Mouse (Mus musculus): ENCODE results near the gene Mrps21. TPM values are rescaled to one million over a fixed set of nuclear protein-coding genes. Genes with fewer than 3 reads are reported as not detected.
A peak's percentile ranks its signal among the peaks of the same experiment; 100 is the strongest.
"Not testable (repeated sequence)": the region's sequence is repeated elsewhere in the genome, so short reads cannot be mapped to it uniquely, and the experiment has no call there.

Mrps21 gene
- polyA plus RNA-seq (2017; shearing (Covaris generic)) = 100 to 1,000 TPM; 296 to 307 TPM

DNA sequence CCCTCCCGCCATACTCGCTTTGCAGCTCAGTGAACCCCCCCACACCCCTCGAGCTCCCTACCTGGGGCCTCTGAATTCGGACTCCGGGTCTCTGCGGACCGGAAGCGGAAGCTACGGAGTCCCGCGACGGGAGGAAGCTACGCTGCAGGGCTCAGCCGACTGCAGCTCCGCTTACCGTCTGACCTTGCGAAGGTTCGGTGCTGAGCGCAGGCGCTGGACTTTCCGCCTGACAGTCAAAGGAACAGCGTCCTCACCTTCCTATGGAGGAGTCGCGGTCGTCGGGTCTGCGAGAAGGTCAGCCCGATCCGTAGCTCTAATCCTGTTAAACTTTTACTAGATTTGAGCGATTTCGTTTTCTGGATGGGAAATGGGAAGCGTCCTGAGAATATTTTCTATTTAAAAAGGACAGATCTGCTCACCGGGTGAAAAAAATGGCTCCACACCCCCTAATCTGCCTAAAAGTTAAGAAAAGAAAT is at the start of gene Mrps21:
TSS of gene Mrps21 (minus strand) at position 128 of the 476 bp plus-strand sequence.
- peak; percentile 94 for ATAC-seq

DNA sequence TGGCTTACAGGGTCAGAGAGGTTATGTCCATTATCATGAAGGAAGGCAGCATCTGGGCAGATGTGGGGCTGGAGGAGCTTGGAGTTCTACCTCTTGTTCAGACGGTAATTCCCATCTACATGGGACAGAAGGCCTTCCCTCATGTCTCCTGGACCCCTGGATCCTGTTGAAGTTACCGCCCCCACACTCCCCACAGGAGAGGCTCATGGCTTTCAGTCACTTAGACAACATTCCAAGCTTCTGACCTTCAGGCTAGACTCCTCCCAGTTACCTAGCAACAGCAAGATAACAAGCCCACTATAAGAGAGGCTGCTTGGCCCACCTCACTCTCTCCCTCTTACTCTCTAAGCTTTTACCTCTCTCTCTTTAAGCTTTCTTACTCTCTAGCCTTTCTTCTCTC is 49.2 kb upstream of the Mrps21 start:
- not testable (repeated sequence) for ATAC-seq

DNA sequence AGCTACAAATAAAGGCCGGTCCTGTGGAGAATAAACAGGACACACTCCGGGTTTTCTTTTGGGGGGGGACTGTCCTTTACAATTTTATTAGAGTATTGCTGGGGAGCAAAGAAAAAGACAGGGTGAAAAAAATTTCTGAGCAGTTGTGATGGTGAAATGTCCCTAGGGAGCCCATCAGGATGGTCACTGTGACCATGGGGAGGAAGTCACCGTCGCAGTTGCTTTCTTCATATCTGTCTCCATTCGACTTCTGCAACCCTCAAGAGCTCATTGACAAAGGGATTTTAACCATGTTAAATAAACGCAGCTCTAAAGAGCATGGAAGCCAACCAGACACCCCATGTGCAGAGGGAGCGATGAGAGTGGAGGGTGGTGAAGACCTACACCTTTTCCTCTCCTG is 45.4 kb upstream of the Mrps21 start:
- ATAC-seq = no peak

DNA sequence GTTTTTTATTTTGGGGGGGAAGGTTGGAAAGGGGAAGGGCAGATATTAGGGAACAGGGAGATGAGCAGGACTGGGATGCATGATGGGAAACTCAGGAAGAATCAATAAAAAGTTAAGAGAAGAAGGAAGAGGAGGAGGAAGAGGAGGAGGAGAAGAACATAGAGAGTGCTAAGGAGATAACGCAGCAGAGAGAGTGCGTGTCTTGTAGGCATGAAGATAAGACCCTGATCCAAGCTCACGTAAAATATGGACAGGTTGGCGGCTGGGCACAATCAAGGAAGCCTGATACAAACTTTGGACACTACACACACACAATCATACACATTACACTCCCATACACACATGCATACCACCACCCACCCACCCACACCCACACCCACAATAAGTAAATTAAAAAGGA is 43.4 kb upstream of the Mrps21 start:
- no peak for ATAC-seq

DNA sequence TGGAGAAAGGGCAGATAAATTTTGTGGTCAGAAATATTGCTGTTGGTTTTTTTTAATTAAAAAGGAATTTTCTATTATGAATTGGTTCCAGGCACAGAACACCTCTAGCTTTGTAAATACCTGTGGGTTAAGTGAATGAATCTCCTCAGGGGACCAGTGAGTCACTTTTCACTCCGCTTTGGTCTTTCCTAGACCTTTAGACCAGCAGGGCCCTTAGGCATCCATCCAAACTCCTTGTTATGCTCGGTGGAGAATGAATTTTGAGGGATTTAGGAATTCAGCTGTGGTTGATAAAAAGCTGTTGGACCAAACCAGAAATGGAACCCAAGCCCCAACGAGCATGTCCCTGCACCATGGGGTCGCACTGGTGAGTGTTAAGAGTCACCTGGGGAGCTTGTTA is 36.3 kb upstream of the Mrps21 start:
- ATAC-seq = no peak

DNA sequence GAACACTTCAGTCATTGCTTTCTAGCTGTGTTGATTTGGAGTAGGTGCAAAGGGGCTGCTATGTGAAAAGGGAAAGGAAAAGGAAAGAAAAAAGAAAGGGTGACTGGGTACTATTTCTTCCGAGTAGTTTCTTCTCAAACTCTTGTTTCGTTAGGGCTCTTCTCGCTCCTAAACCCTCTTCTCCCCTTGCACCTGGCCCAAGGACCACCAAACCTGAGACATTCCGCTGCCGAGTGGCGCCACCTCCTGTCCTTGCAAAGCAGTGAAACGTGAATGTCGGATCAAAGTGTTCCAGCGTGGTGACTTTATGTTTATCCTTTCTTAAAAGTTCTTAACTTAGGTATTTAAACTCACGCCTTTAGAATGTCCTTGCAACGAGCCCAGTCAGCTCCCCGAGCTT is 35.5 kb upstream of the Mrps21 start:
- ATAC-seq = peak; percentile 44

DNA sequence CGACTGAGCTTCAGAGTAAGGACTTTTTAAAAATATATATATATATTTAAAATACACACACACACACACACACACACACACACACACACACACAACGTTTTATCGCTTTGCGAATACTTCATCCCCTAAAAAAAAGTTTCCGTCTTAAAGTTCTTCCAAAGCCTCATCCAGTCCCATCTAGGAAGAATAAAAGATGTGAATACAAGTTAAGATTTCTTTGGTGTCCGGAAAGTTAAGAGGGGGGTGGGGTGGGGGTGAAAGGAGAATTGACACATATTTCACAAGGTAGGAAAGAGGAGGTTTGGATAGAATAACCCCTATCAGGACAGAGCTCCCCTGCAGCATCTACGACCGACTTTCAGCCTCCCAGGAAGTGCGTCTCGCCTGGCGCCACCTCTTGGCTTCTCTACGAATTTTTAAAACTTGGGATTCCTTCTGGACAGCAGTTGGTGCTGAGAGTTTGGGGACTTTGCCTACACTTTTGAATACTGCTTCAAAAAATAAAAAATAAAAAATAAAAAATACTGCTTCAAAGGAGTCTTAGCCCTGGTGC is 34.7 kb upstream of the Mrps21 start:
- peak; percentile 52 for ATAC-seq

DNA sequence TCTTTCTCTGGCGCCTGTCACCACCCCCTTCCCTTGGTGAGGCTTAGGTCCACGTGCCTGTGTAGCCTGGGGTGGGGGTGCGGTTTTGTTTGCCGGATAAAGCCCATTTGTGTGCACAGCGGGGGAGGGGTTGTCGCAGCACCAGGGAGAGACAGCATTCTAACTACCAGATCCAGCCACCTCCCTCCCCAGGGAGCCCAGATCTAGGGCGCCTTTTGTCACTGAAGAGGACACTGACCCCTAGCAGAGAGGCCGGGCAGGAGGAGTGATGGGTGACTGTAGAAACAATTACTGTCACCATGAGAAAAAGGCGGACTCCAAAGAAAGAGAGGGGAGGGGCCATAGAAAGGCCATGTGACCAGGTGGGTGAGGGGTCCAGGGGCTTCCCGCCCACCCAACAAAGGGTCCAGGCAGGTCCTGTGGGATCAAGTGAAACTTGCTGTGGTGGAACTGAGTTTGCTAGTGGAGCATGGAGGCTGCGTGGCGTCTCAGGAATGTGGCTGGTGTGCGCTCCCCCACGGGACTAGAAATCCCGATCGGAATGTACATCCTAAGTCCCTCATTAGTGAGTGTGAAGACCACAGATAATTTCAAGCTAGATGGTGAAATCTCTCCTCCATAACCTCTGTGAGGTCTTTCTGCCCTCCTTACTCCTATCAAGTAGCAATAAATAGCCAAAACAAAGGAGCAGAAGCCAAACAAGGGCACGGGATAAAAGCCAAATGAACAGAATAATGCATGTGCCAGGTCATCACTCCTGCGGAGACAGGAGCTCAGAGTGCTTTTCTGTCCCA is 34.0 kb upstream of the Mrps21 start:
- ATAC-seq = peak; percentile 57

DNA sequence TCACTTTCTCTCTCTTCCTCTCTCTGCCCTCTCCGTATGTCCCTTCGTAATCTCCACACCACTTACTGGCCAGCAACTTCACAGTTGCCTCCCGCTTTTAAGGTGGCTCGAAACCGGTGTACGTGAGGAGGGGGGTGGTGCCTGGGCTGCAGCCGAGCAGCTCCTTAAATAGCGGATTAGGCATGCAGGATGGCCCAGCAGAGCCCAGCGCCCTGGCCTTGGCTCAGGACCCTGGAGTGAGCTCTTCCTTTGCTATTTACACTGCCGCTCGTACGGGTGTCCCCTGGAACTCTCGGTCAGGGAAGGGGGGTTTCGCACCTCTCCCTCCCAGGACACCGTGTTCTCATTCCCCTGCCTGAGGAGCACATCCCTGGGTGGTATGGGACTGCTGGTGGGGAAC is 33.2 kb upstream of the Mrps21 start, which contains the start of gene Car14:
TSS of gene Car14 (minus strand) at position 124 of the 400 bp plus-strand sequence.
- ATAC-seq = no peak

DNA sequence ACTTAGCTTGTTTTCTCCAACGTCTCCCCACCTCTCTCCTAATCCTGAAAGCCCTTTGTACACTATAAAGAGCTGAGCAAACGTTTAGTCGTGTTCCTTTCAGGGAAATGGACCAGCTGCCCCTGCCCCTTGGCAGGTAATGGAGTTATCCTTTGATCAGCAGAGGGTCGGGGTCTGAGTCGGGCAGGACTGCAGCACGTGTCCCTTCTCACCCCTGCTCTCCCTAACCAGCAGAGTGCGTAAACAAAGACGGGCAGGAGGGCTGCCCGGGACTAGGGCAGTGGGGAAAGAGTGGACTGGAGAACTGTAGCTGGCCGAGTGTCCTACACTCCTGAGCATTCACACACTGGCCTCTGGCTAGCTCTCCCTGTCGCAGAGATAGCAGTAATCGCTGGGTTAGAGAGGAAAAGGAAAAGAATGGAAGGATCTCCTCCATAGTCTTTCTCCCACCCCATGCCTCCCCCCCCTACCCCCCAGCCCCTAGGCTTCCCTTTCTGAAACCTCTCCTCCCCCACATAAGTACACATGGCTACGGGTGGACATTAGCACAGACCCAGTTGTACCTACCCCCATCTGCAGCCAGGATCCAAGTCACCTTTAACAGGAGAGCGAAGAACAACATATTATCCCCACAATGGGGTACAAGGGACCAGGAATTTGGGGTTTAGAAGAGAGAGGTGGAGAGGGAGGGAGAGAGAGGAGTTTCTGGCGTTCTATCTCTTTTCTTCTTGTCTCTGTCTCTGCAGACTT is 32.6 kb upstream of the Mrps21 start:
- ATAC-seq = no peak

DNA sequence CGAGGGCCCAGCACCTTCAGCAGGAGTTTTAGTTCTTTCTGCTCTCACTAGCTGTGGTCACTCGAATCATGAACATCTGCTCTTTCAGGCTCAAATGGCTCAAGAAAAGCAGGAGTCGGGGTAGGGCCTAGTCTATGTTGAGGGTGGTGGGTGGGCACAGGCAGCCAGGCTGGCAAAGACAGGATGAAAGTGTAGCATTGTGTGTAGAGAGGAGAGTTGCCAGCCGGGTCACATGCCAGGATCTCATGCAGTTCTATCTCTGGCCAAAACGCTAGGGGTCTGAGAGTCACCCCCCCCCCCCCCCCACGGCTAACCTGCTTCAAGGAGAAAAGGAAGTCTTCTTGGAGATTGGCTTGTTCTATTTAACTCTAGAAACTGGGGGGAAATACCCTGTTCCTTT is 31.3 kb upstream of the Mrps21 start:
- no peak for ATAC-seq

DNA sequence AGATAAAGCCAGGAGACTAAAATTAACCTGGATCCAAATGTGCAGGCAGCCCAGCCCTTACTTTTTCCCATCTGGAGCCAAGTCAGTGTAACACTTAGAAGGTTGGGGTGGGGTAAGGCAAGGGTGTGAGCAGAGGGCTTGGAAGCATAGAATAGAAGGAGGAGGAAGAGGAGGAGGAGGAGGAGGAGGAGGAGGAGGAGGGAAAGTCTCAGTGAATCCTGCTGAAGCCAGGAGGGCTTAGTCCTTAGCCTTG is 31.0 kb upstream of the Mrps21 start:
- ATAC-seq = no peak

DNA sequence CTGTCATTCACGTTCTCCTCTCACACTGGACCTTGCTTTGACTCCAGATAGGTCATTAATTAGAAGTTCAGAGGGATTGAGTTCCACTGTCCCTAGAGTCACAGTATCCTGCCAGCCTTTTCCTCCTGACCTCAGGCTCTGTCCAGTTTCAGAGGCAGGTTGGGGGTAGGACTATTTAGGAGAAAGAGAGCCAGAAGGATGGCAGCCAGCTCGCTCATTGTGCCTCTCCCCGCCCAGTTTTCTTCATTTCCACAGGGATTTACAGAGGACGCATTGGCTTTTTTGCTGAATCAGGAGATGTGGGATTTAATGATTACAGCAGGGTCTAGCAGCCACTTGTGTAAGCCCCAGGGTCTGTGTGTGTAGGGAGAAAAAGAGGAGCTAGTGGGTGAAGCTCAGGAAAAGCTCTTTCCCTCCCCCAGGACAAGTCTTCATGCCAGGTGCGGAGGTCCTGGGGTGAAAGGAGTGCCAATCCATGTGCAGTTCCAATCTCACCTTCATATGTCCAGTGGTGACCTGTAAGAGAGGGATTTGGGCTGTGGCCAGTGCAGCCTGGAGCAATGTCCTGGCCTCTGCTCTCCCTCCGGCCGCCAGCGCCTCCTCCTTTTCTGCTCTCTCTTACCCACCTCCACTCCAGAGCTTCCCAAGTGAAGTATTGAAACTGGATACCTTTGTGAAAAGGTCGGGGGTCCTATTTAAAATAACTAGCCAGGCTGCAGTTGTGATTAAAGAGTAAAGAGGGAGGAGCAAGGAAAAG is 30.5 kb upstream of the Mrps21 start:
- ATAC-seq = no peak

DNA sequence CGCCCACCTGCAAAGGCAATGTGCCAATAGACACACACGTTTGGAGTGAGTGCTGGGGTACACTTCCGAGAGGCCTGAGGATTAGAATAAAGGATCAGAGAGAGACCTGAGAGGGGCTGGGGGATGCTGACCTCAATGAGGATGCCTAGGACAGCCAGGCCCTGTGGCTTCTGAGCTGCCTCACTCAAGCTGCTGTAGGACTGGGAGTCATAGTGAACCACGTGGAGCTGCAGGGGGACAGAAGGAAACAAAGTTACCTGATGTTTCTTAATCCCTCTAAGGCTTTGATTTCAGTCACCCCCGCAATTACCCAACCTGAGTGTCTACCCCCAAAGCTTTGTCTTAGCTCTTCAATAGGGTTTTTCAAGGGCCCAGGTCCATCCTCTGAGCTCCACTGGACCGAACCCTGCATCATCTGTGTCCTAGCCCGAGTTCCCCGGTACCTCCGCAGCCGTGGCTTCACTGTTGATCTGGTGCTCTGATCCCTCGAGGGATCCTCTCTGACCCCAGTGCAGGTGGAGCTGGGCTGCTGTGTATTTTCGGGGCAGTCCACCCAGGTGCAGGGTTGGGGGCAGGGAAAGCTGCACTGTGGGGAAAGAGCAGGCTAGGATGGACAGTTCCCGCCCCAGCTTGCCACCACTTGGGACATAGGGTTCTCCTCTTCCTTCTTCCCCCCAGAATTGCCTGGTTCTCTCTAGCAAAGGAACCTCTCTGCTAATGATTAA is 28.6 kb upstream of the Mrps21 start:
- no peak for ATAC-seq

DNA sequence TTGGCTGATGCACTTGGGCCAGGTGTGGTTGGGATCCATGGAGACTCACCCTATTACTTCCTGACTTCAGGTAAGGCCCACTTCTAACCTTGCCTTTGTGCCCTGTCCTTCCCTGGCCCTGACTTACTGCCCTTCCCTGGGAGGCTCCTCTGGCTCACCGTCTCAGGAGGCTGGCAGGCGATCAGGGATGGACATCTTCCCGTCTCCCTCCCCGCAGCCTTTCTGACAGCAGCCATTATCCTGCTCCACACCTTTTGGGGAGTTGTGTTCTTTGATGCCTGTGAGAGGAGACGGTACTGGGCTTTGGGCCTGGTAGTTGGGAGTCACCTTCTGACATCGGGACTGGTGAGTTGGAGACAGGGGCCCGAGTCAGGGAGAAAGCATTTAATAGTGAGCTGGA is 24.2 kb upstream of the Mrps21 start:
- not testable (repeated sequence) for ATAC-seq

DNA sequence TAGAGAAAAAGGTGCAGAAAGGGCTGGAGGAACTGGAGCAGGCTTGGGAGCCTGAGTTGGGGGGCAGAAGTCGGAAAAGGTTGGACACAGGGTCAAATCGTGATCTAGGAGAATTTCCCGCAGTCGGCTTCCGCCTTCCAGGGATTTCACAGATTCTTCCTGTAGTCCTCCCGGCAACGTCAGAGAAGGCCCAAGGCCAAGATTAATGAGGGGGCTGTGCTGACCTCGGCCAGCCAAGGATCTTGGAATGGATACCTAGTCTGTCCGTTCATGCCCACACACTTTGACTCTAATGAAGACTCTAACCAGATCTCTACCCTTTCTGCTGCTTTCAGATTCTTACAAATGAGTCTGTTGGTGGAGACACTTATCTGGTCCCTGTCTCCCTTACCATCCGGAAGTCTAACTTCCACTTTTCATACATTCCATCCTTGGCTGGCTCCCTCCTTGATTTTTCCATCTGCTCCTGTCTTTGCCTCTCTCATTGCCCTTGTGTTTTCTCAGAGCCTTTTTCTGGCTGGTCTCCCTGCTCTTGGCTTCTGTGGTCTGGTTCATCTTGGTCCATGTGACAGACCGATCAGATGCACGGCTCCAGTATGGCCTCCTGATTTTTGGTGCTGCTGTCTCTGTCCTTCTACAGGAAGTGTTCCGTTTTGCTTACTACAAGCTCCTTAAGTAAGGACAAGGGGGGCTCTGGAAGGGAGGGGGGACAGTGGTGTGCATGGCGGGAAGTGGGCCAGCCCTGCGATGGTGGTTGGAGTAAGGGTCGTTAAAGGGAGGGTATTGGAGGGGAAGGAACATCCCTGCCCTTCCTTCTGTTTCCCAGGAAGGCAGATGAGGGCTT is 23.2 kb upstream of the Mrps21 start:
- ATAC-seq = peak; percentile 0

DNA sequence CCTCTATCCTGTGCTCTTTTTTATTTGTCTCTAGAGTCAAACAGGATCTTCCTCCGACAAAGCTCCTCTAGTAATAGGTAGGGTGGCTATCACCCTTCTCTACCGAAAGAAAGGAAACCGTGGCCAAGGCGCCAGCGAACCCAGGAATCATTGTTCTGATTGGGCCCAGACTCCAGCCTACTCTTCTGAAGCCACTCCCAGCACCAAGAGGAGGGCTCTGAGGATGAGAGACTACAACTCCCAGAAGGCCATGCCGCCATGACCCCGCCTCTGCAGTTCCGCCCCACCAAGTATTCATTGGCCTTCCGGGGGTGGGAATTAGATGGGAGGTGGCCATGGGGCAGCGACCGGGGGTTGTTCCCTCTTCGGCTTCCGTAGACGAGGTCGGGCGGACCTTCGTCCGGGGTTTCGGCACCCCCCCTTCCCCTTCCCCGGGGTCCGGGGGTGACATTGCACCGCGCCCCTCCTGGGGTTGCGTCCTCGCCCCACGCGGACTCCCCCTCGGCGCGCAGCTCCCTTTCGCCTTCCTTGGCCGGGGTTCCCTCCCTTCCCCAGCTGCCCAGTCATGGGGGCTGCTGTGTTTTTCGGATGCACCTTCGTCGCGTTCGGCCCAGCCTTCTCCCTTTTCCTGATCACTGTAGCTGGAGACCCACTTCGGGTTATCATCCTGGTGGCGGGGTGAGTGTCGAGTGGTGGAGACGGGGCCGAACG is 22.4 kb upstream of the Mrps21 start, which contains the start of gene Aph1a:
TSS of gene Aph1a (plus strand) at position 364 of the 711 bp plus-strand sequence.
- ATAC-seq = peak; percentile 99

DNA sequence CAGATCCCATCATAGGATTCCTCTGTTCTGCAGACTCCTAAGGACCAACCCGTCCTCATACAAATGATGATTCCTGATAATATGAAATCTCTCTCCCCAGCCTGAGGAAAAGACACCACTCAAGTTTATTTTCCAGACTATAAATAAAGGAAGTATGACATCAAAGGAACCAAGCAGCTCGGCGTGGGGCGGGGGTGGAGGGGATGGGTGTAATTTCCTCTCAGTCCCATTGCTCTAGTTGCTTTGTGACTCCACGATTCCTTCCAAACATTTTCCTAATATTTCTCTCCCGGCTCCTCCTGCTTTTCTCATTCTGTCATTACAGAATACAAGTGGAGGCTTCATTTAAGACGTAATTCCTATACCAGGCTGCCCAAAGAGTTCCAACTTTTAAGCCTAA is 21.8 kb upstream of the Mrps21 start:
- no peak for ATAC-seq

DNA sequence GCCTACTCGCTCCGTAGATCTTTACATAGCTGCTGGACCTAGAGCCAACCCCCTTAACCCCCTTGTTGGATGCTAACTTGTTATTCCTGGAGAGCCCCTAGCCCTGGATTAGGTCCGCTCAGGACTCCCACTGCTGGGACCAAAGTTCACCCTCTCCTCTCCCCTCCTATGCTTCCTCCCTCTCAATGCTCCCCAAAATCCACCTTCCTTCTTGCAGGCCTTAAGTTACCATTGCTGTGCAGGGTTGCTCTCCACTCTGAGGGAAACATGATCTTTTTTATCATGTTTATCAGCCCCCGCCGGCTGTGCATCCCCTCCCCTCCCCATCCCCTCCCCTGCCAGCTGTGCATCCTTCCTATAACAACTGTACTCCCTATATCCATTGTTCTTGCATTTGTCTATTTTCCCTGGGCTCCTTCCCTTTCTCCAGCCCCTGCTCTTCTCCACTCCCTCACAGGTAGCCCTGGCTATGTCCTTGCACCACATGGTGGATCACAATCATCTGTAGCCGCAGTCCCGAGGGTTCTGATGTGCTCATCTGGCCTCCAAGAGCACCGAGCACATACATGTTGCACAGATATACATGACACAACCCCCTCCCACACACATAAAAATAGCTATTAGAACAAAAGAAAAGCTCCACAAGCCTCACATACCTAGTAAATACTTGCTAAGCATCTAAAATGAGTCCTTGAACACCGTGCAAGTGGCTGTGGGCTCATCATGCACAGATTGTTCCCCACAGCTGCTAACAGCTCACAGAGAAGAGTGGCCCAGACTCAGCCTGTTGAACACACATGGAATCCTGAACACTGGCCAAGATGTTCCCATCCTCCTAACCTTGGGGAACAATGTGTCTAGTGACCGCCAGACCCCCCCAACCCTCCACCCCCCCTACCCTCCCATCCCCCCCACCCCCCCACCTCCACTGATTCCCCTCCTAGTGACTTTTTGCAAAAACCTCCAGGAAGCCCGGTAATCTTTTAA is 21.0 kb upstream of the Mrps21 start:
- ATAC-seq = no peak

Data from CD4-positive, CD25-positive, alpha-beta regulatory T cell, adult 4 months (primary cell).